In the genomic region with DNA sequence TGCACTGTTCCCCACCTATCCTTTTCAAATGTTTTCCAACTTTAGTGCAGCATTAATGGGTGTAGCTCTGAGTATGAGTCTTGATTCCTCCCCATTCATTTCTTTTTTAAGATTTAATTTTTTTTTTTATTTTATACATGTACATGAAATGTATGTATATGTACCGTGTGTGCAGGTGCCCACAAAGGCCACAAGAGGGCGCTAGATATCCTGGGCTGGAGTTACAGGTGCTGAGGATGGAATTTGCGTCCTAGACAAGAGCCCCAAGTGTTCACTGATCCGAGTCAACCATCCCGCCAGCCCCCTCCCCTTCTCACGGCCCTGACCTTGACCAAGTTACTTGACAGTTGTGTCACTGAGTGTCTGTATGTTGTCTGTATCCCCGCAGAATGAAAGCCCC, we compare ENCODE assay signal across 21 mouse cellular contexts. TPM values are rescaled to one million over a fixed set of nuclear protein-coding genes. Genes with fewer than 3 reads are reported as not detected.
DNase-seq lines count a peak whose midpoint lies in the region; ATAC-seq and TF ChIP-seq lines count a peak whose summit lies in the region.
"Had no signal": no experiment of that assay in that cellular context is flagged by ENCODE, and none has a peak within 500 bp of the region (broad histone marks: within the 10 kb centered on the region; RNA-seq: fewer than 3 reads in every experiment).

No protein-coding gene starts in this region.

- H3K36me3 ChIP-seq in heart, postnatal 0 days (replicated peaks; ENCODE audit: control insufficient read depth, insufficient read depth, low read length) = no peaks in the 10 kb centered on the region
- no peaks in the 10 kb centered on the region for H3K36me3 ChIP-seq in heart, embryonic 10.5 days
- H3K36me3 ChIP-seq in liver, postnatal 0 days (replicated peaks; ENCODE audit: insufficient read depth, low read length) = 0 out of 2 replicates have a peak, but pooled peaks cover 5% of the 10 kb centered on the region
- H3K36me3 ChIP-seq in ES-E14 (ENCODE audit: control insufficient read depth, insufficient read depth, low read length, poor library complexity, severe bottlenecking) = no peaks in the 10 kb centered on the region
- H3K36me3 ChIP-seq: embryonic facial prominence, embryonic 15.5 days; limb, embryonic 12.5 days; midbrain, embryonic 10.5 days had no signal

- no peak overlapping the region for H3K9ac ChIP-seq in heart, postnatal 0 days (replicated peaks; ENCODE audit: low read depth, low read length)
- H3K9ac ChIP-seq in liver, postnatal 0 days (replicated peaks) = no peak overlapping the region
- no peak overlapping the region for H3K9ac ChIP-seq in ES-E14 (ENCODE audit: insufficient read depth, low read depth, low read length, poor library complexity, severe bottlenecking)
- H3K9ac ChIP-seq: embryonic facial prominence, embryonic 15.5 days; limb, embryonic 12.5 days had no signal

- H3K4me1 ChIP-seq in heart, postnatal 0 days (ENCODE audit: control insufficient read depth, insufficient read depth) = no peaks in the 10 kb centered on the region; the same call in 1 of the 2 replicates
- H3K4me1 ChIP-seq in heart, embryonic 10.5 days = peaks cover 9% of the 10 kb centered on the region
- H3K4me1 ChIP-seq in liver, postnatal 0 days (ENCODE audit: insufficient read depth) = 0 out of 2 replicates have a peak, but pooled peaks cover 2% of the 10 kb centered on the region
- H3K4me1 ChIP-seq in ES-E14 (ENCODE audit: control insufficient read depth in 2 of 2, insufficient read depth in 2 of 2, low read length in 2 of 2, poor library complexity in 1 of 2) = peaks cover 0 to 21% of the 10 kb centered on the region in 2 experiments; a peak in 1 of 4 replicates
- H3K4me1 ChIP-seq in cortical plate, adult 2 months (ENCODE audit: control insufficient read depth, insufficient read depth, low read length) = no peaks in the 10 kb centered on the region
- H3K4me1 ChIP-seq: embryonic facial prominence, embryonic 15.5 days had no signal

- H3K9me3 ChIP-seq in heart, postnatal 0 days (replicated peaks; ENCODE audit: control insufficient read depth, low read length) = no peaks in the 10 kb centered on the region
- no peaks in the 10 kb centered on the region for H3K9me3 ChIP-seq in heart, embryonic 10.5 days
- H3K9me3 ChIP-seq in liver, postnatal 0 days (ENCODE audit: low read length) = no peaks in the 10 kb centered on the region
- H3K9me3 ChIP-seq in ES-E14 (ENCODE audit: control insufficient read depth, insufficient read depth, low read depth, low read length) = no peaks in the 10 kb centered on the region
- H3K9me3 ChIP-seq: embryonic facial prominence, embryonic 15.5 days; limb, embryonic 12.5 days; midbrain, embryonic 10.5 days had no signal

- no peak overlapping the region for H3K4me3 ChIP-seq in heart, postnatal 0 days (ENCODE audit: low read depth, low read length)
- no peak overlapping the region for H3K4me3 ChIP-seq in heart, embryonic 10.5 days
- H3K4me3 ChIP-seq in liver, postnatal 0 days (ENCODE audit: low read depth, low read length) = no peak overlapping the region
- no peak overlapping the region for H3K4me3 ChIP-seq in ES-E14 (ENCODE audit: insufficient read depth in 1 of 2, low read depth in 1 of 2, low read length in 2 of 2, poor library complexity in 1 of 2, severe bottlenecking in 1 of 2)
- no peak overlapping the region for H3K4me3 ChIP-seq in cortical plate, adult 2 months (ENCODE audit: insufficient read depth, low read length)
- H3K4me3 ChIP-seq: embryonic facial prominence, embryonic 15.5 days; limb, embryonic 12.5 days; midbrain, embryonic 10.5 days; myocyte had no signal

- peak; percentile 20; the same call in 1 of the 2 replicates for TF ChIP-seq CTCF in heart, postnatal 0 days (IDR thresholded peaks at IDR 0.05; ENCODE audit: low read depth)
- peak; percentile 43 for TF ChIP-seq CTCF in liver, postnatal 0 days (IDR thresholded peaks at IDR 0.05; ENCODE audit: low read depth)
- TF ChIP-seq CTCF in cortical plate, adult 2 months (IDR thresholded peaks at IDR 0.05; ENCODE audit: extremely low read depth, insufficient read depth, low read length) = 0 out of 2 replicates have a peak, but pooled peaks have one; percentile 16

- no peak for DNase-seq in heart, postnatal 0 days (ENCODE audit: low spot score)
- no peak for DNase-seq in heart, embryonic 10.5 days (ENCODE audit: low spot score)
- DNase-seq in liver, postnatal 0 days = no peak
- no peak for DNase-seq in liver
- DNase-seq in ES-E14 (ENCODE audit: low read depth, low spot score) = peak; percentile 35
- no peak for DNase-seq in adrenal gland, postnatal 4 days (ENCODE audit: low spot score in 2 of 2)
- DNase-seq: cerebellum, adult 8-10 months; kidney, adult 18-20 months; kidney, postnatal 4 days; layer of hippocampus, postnatal 36 days had no signal

- in situ Hi-C loops in ES-E14 (cut with MboI; ENCODE audit: low sequenced_read_pairs in 2 of 2, unreplicated experiment in 2 of 2) = no loop called here

- H3K27ac ChIP-seq in heart, postnatal 0 days (ENCODE audit: low read depth) = no peak overlapping the region
- H3K27ac ChIP-seq in heart, embryonic 10.5 days = no peak overlapping the region
- no peak overlapping the region for H3K27ac ChIP-seq in liver, postnatal 0 days (ENCODE audit: low read depth)
- no peak overlapping the region for H3K27ac ChIP-seq in ES-E14 (ENCODE audit: insufficient read depth, low read depth, low read length, poor library complexity, severe bottlenecking)
- H3K27ac ChIP-seq in cortical plate, adult 2 months (ENCODE audit: insufficient read depth, low read length) = no peak overlapping the region
- H3K27ac ChIP-seq: embryonic facial prominence, embryonic 15.5 days; limb, embryonic 12.5 days; midbrain, embryonic 10.5 days had no signal

- 70% methylated on average over 7 of the region's 7 CpGs for WGBS in heart, postnatal 0 days
- 69% methylated on average over 7 of the region's 7 CpGs for WGBS in heart, embryonic 10.5 days
- 76% methylated on average over 7 of the region's 7 CpGs for WGBS in liver, postnatal 0 days (ENCODE audit: insufficient replicate concordance)

- no peaks in the 10 kb centered on the region for H3K27me3 ChIP-seq in heart, postnatal 0 days (ENCODE audit: control insufficient read depth, insufficient read depth, low read length)
- H3K27me3 ChIP-seq in heart, embryonic 10.5 days (ENCODE audit: insufficient read depth, poor library complexity, severe bottlenecking) = no peaks in the 10 kb centered on the region
- no peaks in the 10 kb centered on the region for H3K27me3 ChIP-seq in liver, postnatal 0 days (ENCODE audit: insufficient read depth, low read length)
- H3K27me3 ChIP-seq: embryonic facial prominence, embryonic 15.5 days; limb, embryonic 12.5 days had no signal

- no peak for ATAC-seq in heart, postnatal 0 days (ENCODE audit: insufficient read depth, low read depth)
- no peak for ATAC-seq in liver, postnatal 0 days
- no peak for ATAC-seq in megakaryocyte progenitor cell, adult 5-6 weeks (replicated peaks; ENCODE audit: poor library complexity)

- TF ChIP-seq POLR2A in cortical plate, adult 2 months (IDR thresholded peaks at IDR 0.05; ENCODE audit: extremely low read depth, insufficient read depth, low read length) = no peak

- TF ChIP-seq EP300 in heart, postnatal 0 days (IDR thresholded peaks at IDR 0.05; ENCODE audit: low read depth) = no peak
- TF ChIP-seq EP300 in liver, postnatal 0 days (IDR thresholded peaks at IDR 0.05; ENCODE audit: low read depth) = no peak

- no peak overlapping the region for H3K4me2 ChIP-seq in heart, postnatal 0 days (ENCODE audit: low read depth, low read length)
- no peak overlapping the region for H3K4me2 ChIP-seq in liver, postnatal 0 days (ENCODE audit: low read depth, low read length)
- H3K4me2 ChIP-seq: embryonic facial prominence, embryonic 15.5 days; limb, embryonic 12.5 days had no signal

TF ChIP-seq in ES-E14, 5 proteins besides CTCF, POLR2A, EP300 and RAD21:
- TF ChIP-seq HCFC1 (IDR thresholded peaks at IDR 0.05; ENCODE audit: borderline replicate concordance, insufficient read depth, low read length) (no peak), ZNF384 (IDR thresholded peaks at IDR 0.05; ENCODE audit: low read depth, low read length) (no peak), ZC3H11A (IDR thresholded peaks at IDR 0.05; ENCODE audit: borderline replicate concordance, low read depth, low read length) (no peak), CHD2 (IDR thresholded peaks at IDR 0.05; ENCODE audit: low read depth, low read length) (no peak), MAFK (IDR thresholded peaks at IDR 0.05; ENCODE audit: insufficient read depth, low read depth, low read length) (no peak)

RNA-seq across cellular contexts. Expression of gene Tmco4, which starts 12.1 kb away (rescaled TPM):
- total RNA-seq in heart, postnatal 0 days (2014; rRNA removed; ENCODE audit: low replicate concordance) = 16.9 and 18.8 TPM in 2 replicates
- 6.2 and 7.7 TPM in 2 replicates for polyA plus RNA-seq in heart, postnatal 0 days (2015; fragmentation: Nextera tagmentation; extraction: Ambion mirVana)
- polyA plus RNA-seq in heart, embryonic 10.5 days (2016; fragmentation: Nextera tagmentation; extraction: Ambion mirVana) = 3.4 and 4.2 TPM in 2 replicates
- polyA plus RNA-seq in liver, postnatal 0 days (2015; fragmentation: Nextera tagmentation; extraction: Ambion mirVana) = 4.6 and 5.3 TPM in 2 replicates
- 4.7 and 6.4 TPM in 2 replicates for total RNA-seq in ES-E14 (2012; rRNA removed)
- polyA plus RNA-seq in cortical plate, adult 2 months (2012; rRNA removed) = 2.6 and 3.4 TPM in 2 replicates
- 8.3 and 9.5 TPM in 2 replicates for total RNA-seq in megakaryocyte progenitor cell, adult 5-6 weeks (2015)
- 19.6 and 26.9 TPM in 2 replicates for total RNA-seq in megakaryocyte progenitor cell, adult 5-6 weeks (2017)
- total RNA-seq in adrenal gland, postnatal 4 days (2021) = 10 to 100 TPM; 16.4 to 20.8 TPM

RNA-seq across cellular contexts. Expression of gene Rnf186, which starts 17.8 kb away (rescaled TPM):
- total RNA-seq in heart, postnatal 0 days (2014; rRNA removed; ENCODE audit: low replicate concordance) = not detected in 2 replicates
- 0.10 TPM in 1 of 2 replicates, not detected in the other for polyA plus RNA-seq in heart, postnatal 0 days (2015; fragmentation: Nextera tagmentation; extraction: Ambion mirVana)
- polyA plus RNA-seq in heart, embryonic 10.5 days (2016; fragmentation: Nextera tagmentation; extraction: Ambion mirVana) = 0.14 TPM in 1 of 2 replicates, not detected in the other
- polyA plus RNA-seq in liver, postnatal 0 days (2015; fragmentation: Nextera tagmentation; extraction: Ambion mirVana) = 0.17 and 0.36 TPM in 2 replicates
- 0.22 TPM in 1 of 2 replicates, not detected in the other for total RNA-seq in ES-E14 (2012; rRNA removed)
- polyA plus RNA-seq in cortical plate, adult 2 months (2012; rRNA removed) = not detected in 2 replicates
- not detected in 2 replicates for total RNA-seq in megakaryocyte progenitor cell, adult 5-6 weeks (2015)
- not detected in 2 replicates for total RNA-seq in megakaryocyte progenitor cell, adult 5-6 weeks (2017)
- total RNA-seq in adrenal gland, postnatal 4 days (2021) = 1 to 10 TPM in 1 of 2 experiments, not detected in 1; 1.2 TPM
- total RNA-seq: adrenal gland, adult 18-20 months; layer of hippocampus, postnatal 36 days; neutrophil, adult 5-6 weeks had no signal
- polyA plus RNA-seq: forebrain, embryonic 11.5 days; heart, embryonic 14.5 days; hindbrain, embryonic 11.5 days; limb, embryonic 12.5 days; midbrain, embryonic 10.5 days; myocyte had no signal
